Mouse (Mus musculus) retina, postnatal 7 days (tissue): ENCODE measurements around the gene Zbed3.
"Not testable (repeated sequence)": the region's sequence is repeated elsewhere in the genome, so short reads cannot be mapped to it uniquely, and the experiment has no call there.

Source experiments
- DNase-seq: peaks from one replicate; pipeline ENCODE4 v3.0.0-alpha.2; 2012; ENCODE audit warnings: low read depth, low spot score

Gene Zbed3

GRCm38 (mm10) chr13:95332086-95332899, 8.9 kb downstream of the Zbed3 start:
- no peak for DNase-seq

- DNase-seq = no peak
Measured at GRCm38 (mm10) chr13:95336122-95336677, 12.8 kb downstream of the Zbed3 start.

- no peak for DNase-seq
Measured at GRCm38 (mm10) chr13:95343470-95343869, 20.1 kb downstream of the Zbed3 start.

- no peak for DNase-seq
Measured at GRCm38 (mm10) chr13:95345869-95346268, 22.5 kb downstream of the Zbed3 start.

- DNase-seq = peak; percentile 70
Measured at GRCm38 (mm10) chr13:95347018-95347696, 23.7 kb downstream of the Zbed3 start.

GRCm38 (mm10) chr13:95348476-95348875, 25.1 kb downstream of the Zbed3 start:
- DNase-seq = no peak

GRCm38 (mm10) chr13:95358223-95358622, 34.8 kb downstream of the Zbed3 start:
- DNase-seq = no peak

- DNase-seq = no peak
Measured at GRCm38 (mm10) chr13:95363440-95363839, 40.0 kb downstream of the Zbed3 start.

GRCm38 (mm10) chr13:95366356-95366755, 42.9 kb downstream of the Zbed3 start:
- no peak for DNase-seq

GRCm38 (mm10) chr13:95374701-95375553, 51.5 kb downstream of the Zbed3 start, which contains the start of gene Aggf1:
TSS of gene Aggf1 (minus strand) at chr13:95375352.
- DNase-seq = peak; percentile 82

- DNase-seq = no peak
Measured at GRCm38 (mm10) chr13:95375554-95375914, 52.1 kb downstream of the Zbed3 start.

GRCm38 (mm10) chr13:95376689-95377289, 53.4 kb downstream of the Zbed3 start:
- not testable (repeated sequence) for DNase-seq

GRCm38 (mm10) chr13:95378696-95379095, 55.3 kb downstream of the Zbed3 start:
- DNase-seq = no peak

- no peak for DNase-seq
Measured at GRCm38 (mm10) chr13:95382418-95382817, 59.0 kb downstream of the Zbed3 start.
